Mouse (Mus musculus): Measurements from ENCODE around the gene Pbx1. TPM values are rescaled to one million over a fixed set of nuclear protein-coding genes. Genes with fewer than 3 reads are reported as not detected.
A peak's percentile ranks its signal among the peaks of the same experiment; 100 is the strongest.

The Pbx1 gene
- total RNA-seq, 2 experiments from 2014 or later = 117 to 131 TPM

DNA sequence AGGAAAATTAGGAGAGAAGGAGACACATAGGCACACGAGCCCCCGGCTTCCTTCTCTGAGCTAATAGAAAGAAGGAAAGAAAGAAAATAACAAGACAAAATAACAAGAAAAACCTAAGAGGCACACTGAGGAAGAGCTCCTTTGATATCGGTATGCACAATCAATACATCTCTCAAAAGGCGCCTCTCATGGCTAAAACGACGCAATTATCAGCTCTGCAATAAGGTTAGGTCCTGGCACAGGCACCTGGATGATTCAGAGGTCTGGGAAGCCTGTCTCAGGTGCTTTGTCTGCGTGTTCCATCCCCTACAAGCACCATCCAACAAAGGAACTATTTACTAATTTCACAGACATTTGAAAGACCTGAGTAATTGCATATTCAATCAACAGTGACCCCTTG, 5.8 kb downstream of the Pbx1 start:
- DNase-seq = no peak

- peak; percentile 57 for DNase-seq
Measured at GRCm38 (mm10) chr1:168425017-168425705, 6.9 kb downstream of the Pbx1 start.

DNA sequence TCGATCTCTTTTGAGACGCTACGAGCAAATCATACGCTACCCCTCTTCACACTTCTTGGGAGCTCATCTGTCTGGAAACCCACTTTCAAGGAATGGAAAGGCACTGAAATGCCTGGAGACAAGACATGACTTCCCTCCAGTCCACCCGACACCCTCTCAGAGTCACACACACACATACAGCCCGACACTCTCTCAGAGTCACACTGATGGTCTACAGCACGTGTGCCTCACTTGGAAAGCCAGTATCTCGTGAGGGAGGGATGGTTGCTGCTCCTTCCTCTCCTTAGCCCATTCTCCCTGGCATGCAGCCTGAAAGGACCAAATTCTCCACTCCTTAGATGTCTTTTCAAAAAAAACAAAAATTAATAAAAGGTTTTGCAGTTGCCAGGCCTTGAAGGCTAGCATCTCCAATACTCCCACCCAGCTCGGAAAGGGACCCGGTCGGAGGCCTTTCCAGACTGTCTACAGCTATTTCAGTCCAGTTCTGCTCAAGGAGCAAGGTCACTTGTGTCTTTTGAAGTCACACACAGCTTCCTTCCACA, 8.6 kb downstream of the Pbx1 start:
- DNase-seq = peak; percentile 41

GRCm38 (mm10) chr1:168418903-168419302, 13.2 kb downstream of the Pbx1 start:
- no peak for DNase-seq

GRCm38 (mm10) chr1:168417626-168418025, 14.4 kb downstream of the Pbx1 start:
- no peak for DNase-seq

DNA sequence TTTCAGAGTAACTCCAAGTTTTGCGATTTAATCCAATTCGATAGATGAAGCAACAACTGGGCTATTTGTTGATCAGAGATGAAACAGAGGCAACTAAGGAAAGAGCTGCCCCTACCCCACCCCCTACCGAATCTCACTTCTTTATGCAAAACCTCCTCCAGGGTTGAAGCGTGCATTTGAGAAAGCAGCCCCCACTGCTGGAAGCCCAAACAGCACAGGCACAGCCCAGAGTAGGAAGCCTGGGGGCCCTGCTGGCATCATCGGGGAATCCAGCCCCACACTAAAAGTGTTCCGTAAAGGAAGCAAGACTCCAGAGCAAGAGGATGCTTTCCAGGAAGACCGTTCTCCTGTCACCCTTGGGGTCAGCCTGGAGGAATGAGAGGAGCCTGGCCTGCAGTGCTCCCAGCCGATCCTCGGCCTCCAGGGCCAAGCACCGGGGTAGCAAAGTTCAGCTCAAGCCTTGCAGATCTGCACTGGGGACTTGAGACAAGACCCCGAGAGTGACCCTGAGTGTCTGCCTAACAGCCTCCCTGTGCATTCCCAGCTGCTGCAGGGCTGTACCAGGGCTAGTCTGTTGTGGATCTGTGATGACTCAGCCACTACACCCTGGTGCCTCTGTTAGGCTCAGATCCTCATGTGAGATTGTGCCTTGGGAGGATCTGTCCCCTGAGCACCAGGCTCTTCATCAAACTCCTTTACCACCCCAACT, 15.2 kb downstream of the Pbx1 start:
- DNase-seq = peak; percentile 48

- DNase-seq = no peak
Measured at GRCm38 (mm10) chr1:168410611-168411010, 21.5 kb downstream of the Pbx1 start.

- DNase-seq = no peak
Measured at GRCm38 (mm10) chr1:168410054-168410453, 22.0 kb downstream of the Pbx1 start.

DNA sequence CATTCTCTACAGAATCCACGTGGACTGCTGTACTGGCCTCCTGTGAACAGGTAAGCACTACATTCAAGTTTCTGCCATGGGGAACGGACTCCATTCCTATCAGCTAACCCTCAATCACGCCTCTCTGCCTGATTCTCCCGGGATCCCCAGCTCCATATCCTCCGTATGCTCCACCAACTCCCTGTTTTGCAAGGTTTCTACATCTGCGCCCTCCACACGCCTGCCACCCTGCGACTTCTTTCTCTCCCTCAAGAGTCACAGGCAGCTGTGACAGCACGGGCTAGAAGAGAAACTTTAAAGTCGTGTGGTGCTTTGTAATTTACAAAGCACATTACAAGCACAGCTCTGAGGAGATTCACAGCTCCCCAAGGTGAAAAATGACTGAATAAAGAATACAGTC, 23.3 kb downstream of the Pbx1 start:
- no peak for DNase-seq

- no peak for DNase-seq
Measured at GRCm38 (mm10) chr1:168407958-168408357, 24.1 kb downstream of the Pbx1 start.

- no peak for DNase-seq
Measured at GRCm38 (mm10) chr1:168406291-168406675, 25.8 kb downstream of the Pbx1 start.

DNA sequence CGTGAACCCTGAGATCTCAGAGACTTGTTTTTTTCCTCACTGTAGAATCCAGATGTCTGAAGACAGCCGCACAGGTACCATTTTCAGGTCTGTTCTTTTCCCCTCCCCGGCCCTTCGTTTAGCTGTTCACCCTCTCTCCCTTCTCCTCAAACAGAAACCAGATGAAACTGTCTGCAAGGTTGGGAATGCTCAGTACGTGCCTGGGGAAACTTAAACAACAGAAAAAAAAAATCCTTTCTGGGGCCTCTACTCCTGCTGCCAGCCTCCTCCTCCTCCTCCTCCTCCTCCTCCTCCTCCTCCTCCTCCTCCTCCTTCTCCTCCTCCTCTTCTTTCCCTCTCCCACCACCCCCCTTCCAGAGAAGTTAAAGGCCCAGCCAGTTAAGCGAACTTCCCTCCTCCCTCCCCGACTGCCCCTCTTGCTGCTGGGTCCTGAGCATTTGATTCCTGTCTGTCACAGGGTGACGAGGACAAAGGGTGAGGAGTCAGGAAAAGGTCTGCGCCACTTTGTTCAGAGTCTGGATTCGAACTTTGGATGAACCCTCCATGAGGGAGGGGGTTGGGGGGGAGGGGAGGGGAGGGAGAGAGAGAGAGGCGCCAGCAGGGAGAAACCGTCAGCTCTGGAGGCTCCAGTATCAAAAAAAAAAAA, 26.3 kb downstream of the Pbx1 start:
- DNase-seq = no peak

DNA sequence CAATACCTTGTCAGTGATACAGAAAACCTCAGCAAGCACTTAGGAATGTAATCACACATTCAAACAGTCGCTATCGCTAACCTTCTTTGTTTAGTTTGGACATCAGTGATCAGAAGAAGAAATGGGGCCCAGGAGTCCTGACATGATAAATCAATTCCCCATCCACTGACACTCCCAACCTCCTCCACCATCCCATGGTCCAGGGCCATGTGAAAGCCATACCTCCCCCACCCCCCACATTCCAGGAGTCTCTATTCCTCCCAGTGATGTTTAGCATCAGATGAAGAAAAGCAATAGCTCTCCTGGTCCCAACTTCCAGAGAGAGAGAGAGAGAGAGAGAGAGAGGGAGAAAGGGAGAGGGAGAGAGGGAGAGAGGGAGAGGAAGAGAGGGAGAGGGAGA, 28.5 kb downstream of the Pbx1 start:
- DNase-seq = no peak

DNA sequence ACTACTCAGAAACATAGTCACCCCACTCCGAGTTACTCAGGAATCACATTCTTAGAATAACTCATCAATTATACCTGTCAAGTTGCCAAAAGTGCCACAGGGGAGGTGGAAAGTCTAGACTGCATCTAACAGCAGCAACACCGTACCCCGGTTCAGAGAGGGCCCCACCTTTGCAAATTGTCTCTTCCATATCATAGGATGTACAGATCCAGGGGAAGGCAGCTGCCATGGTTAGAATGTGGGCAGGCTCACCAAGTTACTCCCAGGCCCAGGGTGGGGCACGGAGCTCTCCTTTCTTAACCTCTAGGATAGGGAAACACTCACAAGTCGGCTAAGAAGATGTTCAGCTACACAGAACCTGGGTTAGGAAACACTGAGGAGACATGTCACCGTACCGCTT, 29.4 kb downstream of the Pbx1 start:
- DNase-seq = no peak

DNA sequence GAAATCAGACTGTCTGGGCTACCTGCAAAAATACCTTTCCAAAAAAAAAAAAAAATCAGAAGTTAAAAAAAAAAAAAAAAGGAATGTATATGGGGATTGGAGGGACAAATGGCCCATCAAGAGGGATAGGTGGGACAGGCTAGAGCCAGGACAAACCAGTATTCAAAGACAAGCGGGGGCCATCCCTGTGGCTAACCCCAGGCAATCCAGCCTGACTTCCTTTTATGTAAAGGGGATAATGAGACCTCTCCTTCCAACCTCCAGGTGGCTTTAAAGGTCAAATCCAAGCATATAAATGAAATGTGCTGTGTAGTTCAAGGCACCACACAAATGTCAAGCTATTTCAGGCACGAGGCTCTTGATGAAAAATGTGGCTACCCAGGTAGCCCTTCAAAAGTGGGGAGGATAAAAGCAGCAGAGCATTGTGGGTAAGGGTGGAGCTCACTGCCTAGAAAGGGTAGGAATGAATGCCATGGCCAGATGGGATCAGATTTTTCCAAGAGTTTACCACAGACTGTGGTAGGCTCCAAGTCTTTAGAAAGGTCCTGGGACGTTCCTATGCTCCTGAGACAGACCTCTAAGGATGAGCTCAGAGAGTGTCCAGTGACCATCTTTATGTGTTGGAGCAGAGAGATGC, 36.4 kb downstream of the Pbx1 start:
- DNase-seq = no peak

DNA sequence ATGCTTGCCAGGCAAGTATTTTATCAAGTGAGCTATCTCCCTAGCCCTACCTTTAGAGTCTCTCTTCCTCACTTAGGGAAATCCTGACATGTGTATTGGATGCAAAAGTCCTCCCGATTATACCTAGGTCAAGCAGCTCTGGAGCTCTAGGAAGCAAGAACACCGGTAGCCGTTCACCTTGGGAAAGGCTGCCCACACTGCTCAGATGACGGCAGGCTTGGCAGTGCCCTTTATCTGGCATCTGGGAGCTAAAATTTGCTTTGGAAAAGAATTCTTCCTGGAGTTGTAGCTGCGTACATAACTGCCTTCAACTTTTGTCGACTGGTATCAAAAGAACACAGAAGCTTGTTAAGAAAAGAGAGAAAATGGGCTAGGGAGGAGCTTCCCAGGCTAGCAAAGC, 37.5 kb downstream of the Pbx1 start:
- DNase-seq = peak; percentile 45

GRCm38 (mm10) chr1:168393456-168393855, 38.6 kb downstream of the Pbx1 start:
- DNase-seq = no peak

GRCm38 (mm10) chr1:168392500-168392853, 39.6 kb downstream of the Pbx1 start:
- DNase-seq = no peak

DNA sequence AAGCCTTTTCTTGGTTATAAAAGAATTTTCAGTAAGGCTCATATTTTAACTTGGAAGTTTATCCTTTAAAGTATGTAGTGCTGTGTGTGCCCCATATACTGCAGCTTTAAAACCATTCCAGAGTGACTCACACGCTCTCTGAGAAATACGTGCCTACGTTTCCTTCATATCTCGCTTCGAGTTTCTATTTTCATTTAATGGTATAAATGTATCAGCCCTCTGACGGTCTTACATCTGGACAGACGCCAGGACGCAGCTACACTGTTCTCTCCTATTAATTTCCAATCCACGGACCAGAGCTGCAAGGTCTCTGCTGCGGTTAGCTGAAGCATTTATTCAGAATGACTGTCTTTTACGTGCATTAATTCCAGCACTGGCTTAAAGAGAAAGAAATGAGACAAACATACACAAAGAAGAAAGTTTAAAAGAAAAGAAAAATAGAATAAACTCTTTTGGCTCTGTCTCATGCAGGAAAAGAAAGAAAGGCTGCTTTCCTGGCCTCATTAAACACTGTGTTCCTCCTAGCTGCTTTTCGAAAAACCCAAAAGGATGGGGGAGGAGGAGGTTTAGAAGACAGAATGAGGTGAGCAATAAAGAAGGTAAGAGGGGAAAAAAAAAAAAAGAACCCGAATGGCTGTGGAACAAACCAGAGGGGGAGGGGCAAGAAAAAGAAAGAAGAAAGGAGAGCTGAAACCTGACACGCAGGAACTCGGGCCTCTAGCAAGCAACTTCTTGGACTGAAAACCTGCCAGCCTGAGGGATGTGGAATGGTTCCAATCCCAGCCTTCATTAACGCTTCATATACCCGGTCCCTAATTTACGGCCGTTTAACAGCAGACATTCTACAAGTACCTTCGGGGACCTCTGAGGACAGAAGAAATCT, 40.2 kb downstream of the Pbx1 start:
- peak; percentile 60 for DNase-seq

DNA sequence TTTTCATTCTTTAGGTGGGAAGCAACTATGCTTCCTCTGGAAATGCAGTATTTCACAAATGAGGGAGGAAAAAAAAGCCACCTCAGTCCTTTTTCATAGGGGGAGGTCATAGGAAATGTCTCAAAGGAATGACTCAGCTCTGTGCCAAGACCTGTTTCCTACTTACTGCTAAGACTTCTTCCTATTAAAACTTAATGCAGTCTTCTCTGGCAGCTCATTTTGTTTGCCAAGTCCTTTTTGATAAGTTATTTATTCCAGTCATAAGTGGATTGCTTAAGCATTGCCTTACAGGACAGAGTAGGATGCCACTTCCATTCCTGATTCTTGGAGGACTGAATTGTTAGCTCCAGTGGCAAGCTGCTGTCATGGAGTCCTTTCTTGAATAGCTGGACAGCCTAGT, 41.3 kb downstream of the Pbx1 start:
- DNase-seq = no peak

GRCm38 (mm10) chr1:168386159-168386558, 45.9 kb downstream of the Pbx1 start:
- no peak for DNase-seq

- DNase-seq = no peak
Measured at GRCm38 (mm10) chr1:168384594-168384955, 47.5 kb downstream of the Pbx1 start.

Measured in adrenal gland, postnatal 10 days (tissue).